8 mouse cellular contexts compared by ENCODE assay signal in the genomic region with DNA sequence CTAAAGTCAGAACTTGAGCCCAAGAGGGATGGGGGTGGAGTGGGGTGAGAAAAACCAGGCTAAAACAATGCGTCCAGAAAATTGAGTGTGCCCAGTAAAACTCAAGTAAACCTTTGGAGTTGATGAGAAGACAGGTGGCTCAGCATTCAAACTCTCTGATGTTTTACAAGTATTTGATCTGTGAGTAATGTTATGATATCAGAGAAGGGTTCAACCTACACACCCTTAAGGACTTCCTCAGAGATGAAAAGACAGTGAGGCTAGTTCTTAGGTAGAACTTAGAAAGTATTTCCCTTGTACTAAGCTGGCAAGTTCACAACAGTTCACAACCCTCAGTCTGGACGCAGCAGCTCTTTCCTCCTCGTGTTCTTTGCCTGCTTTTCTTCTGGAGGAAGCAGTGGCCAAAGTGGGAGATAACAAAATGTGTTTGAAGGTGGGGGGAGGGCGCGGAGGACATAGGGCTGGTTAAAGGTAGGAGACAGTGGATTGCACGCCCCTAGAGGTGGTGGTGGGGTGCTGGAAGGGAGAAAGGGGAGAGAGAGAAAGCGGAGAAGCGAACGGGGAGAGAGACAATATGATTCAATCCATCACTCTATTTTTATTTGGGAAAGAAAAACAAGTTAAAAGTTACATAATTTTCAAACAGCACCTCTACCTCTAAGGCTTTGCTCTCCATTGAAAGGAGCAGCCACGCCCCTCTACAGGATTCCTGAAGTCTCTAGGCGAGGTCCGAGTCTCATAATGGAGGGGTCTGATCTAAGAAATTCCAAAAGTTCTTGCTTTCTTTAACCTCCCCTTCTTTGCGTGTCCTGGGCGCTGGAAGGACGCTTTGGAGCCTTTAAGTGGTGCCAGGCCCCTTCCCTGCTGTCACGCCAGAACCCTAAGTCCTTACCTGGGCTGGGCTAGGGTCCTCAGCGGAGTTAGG. TPM values are rescaled to one million over a fixed set of nuclear protein-coding genes. Genes with fewer than 3 reads are reported as not detected.
DNase-seq lines count a peak whose midpoint lies in the region; ATAC-seq lines count a peak whose summit lies in the region.

No protein-coding gene starts in this region.

- H3K4me2 ChIP-seq in embryonic facial prominence, embryonic 11.5 days (ENCODE audit: low read depth, low read length) = peak overlapping the region; percentile 60
- H3K4me2 ChIP-seq in intestine, embryonic 15.5 days (replicated peaks) = peak overlapping the region; percentile 73

- no peak overlapping the region for H3K9ac ChIP-seq in embryonic facial prominence, embryonic 11.5 days (replicated peaks; ENCODE audit: low read length)
- H3K9ac ChIP-seq in intestine, embryonic 15.5 days = peak overlapping the region; percentile 56

- no peaks in the 10 kb centered on the region for H3K9me3 ChIP-seq in embryonic facial prominence, embryonic 11.5 days (replicated peaks; ENCODE audit: control insufficient read depth, low read length)
- H3K9me3 ChIP-seq in intestine, embryonic 15.5 days = no peaks in the 10 kb centered on the region

- WGBS in embryonic facial prominence, embryonic 11.5 days = 13% methylated on average over 17 of the region's 17 CpGs
- 10% methylated on average over 17 of the region's 17 CpGs for WGBS in intestine, embryonic 15.5 days

- H3K4me3 ChIP-seq in embryonic facial prominence, embryonic 11.5 days (ENCODE audit: low read depth, low read length) = peak overlapping the region; percentile 22; the same call in 1 of the 2 replicates
- H3K4me3 ChIP-seq in intestine, embryonic 15.5 days (replicated peaks) = peak overlapping the region; percentile 46

- peak; percentile 3 to 13 for DNase-seq in kidney, postnatal 4 days
- DNase-seq in kidney, postnatal 36 days = no peak
- DNase-seq in embryonic facial prominence, embryonic 11.5 days (ENCODE audit: low spot score) = no peak
- peak; percentile 50 for DNase-seq in naive thymus-derived CD4-positive, alpha-beta T cell, adult 2 months (ENCODE audit: low read depth)
- DNase-seq in gastrocnemius, postnatal 10 days = no peak
- no peak for DNase-seq in layer of hippocampus, adult 9-10 months (ENCODE audit: low spot score)
- no peak for DNase-seq in testis, postnatal 14 days (ENCODE audit: low spot score)

- H3K27me3 ChIP-seq in embryonic facial prominence, embryonic 11.5 days (ENCODE audit: control insufficient read depth, insufficient read depth, low read length) = 0 out of 2 replicates have a peak, but pooled peaks cover 2% of the 10 kb centered on the region
- H3K27me3 ChIP-seq in intestine, embryonic 15.5 days (replicated peaks) = no peaks in the 10 kb centered on the region

- H3K4me1 ChIP-seq in embryonic facial prominence, embryonic 11.5 days (ENCODE audit: control insufficient read depth, insufficient read depth, low read length) = no peaks in the 10 kb centered on the region
- 0 out of 2 replicates have a peak, but pooled peaks cover 2% of the 10 kb centered on the region for H3K4me1 ChIP-seq in intestine, embryonic 15.5 days (replicated peaks)

- no peak for ATAC-seq in embryonic facial prominence, embryonic 11.5 days (replicated peaks; ENCODE audit: insufficient number of reproducible peaks, low FRiP score, low TSS enrichment, low read depth)
- ATAC-seq in intestine, embryonic 15.5 days = peak; percentile 60

- H3K36me3 ChIP-seq in embryonic facial prominence, embryonic 11.5 days (replicated peaks; ENCODE audit: control insufficient read depth, insufficient read depth, low read depth, low read length) = no peaks in the 10 kb centered on the region
- H3K36me3 ChIP-seq in intestine, embryonic 15.5 days = no peaks in the 10 kb centered on the region

- no peak overlapping the region for H3K27ac ChIP-seq in embryonic facial prominence, embryonic 11.5 days (replicated peaks; ENCODE audit: low read depth, low read length)
- H3K27ac ChIP-seq in intestine, embryonic 15.5 days = peak overlapping the region; percentile 86

RNA-seq across cellular contexts. Expression of a gene that starts 0.6 kb away (rescaled TPM):
- 0.15 and 0.18 TPM in 2 replicates for polyA plus RNA-seq in embryonic facial prominence, embryonic 11.5 days (2014; fragmentation: Nextera tagmentation; extraction: Ambion mirVana)
- polyA plus RNA-seq in intestine, embryonic 15.5 days (2015; fragmentation: Nextera tagmentation; extraction: Ambion mirVana) = 3.9 and 4.2 TPM in 2 replicates
- total RNA-seq in gastrocnemius, postnatal 10 days (2021) = not detected

RNA-seq across cellular contexts. Expression of a gene that starts 40.2 kb away (rescaled TPM):
- 0.21 and 0.28 TPM in 2 replicates for polyA plus RNA-seq in embryonic facial prominence, embryonic 11.5 days (2014; fragmentation: Nextera tagmentation; extraction: Ambion mirVana)
- polyA plus RNA-seq in intestine, embryonic 15.5 days (2015; fragmentation: Nextera tagmentation; extraction: Ambion mirVana) = 0.24 and 0.25 TPM in 2 replicates
- total RNA-seq in gastrocnemius, postnatal 10 days (2021) = not detected

RNA-seq across cellular contexts. Expression of a gene that starts 43.1 kb away (rescaled TPM):
- polyA plus RNA-seq in embryonic facial prominence, embryonic 11.5 days (2014; fragmentation: Nextera tagmentation; extraction: Ambion mirVana) = 0.15 and 0.32 TPM in 2 replicates
- 0.10 and 0.14 TPM in 2 replicates for polyA plus RNA-seq in intestine, embryonic 15.5 days (2015; fragmentation: Nextera tagmentation; extraction: Ambion mirVana)
- under 1 TPM; 0.14 to 0.25 TPM for total RNA-seq in gastrocnemius, postnatal 10 days (2021)

Comparison
In these comparisons a context has a peak if more than half of its experiments do, and no peak if none do; other contexts are left out.
1. DNase-seq: peak in kidney, postnatal 4 days (2 of 2) and naive thymus-derived CD4-positive, alpha-beta T cell, adult 2 months (single experiment); none in kidney, postnatal 36 days (0 of 2), embryonic facial prominence, embryonic 11.5 days (single experiment), gastrocnemius, postnatal 10 days (single experiment), layer of hippocampus, adult 9-10 months (single experiment) and testis, postnatal 14 days (single experiment).